Mouse (Mus musculus) heart, adult 18-20 months (tissue): Measurements from ENCODE around the gene Col4a2. TPM values are rescaled to one million over a fixed set of nuclear protein-coding genes. Genes with fewer than 3 reads are reported as not detected.
A peak's percentile ranks its signal among the peaks of the same experiment; 100 is the strongest.

Experiments
- DNase-seq, 2 experiments: peaks; one replicate each; pipeline ENCODE4 v3.0.0; 2021 to 2022; ENCODE audit warnings: mixed read lengths in 1 of 2
- total RNA-seq, 2 experiments: library from RNA; stranded (reverse); gene quantifications; 2 replicates each; pipeline ENCODE4 v1.2.3; 2021

The Col4a2 gene
- total RNA-seq, 2 experiments from 2014 or later: 127 to 140 TPM

DNA sequence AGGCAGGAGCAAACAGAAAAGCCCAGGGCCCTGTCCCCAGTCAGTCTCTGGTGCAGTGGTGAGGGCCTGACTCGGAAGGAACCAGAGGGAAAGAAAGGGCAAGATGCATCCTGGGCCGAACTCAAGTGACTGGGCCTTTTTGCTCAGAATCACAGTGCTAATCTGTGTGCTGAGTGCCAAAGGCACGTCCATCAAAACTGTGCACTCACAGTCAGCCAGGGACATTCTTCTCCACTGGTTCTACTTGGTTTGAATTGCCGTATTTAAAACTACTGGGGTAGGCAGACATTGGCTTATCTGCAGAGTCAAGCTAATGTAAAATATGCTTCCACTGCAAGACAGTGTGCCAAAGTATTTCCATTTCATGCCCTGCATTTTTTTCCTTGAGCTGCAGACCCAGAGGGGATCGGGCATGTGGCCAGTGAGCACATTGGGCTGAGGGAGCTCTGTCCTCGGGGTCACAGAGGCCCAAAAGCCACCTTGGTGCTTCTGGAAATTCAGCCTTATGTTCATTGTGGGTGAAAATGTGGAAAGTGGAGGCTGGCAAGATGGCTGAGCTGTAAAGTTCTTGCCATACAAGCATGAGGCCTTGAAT is 12.3 kb downstream of the Col4a2 start:
- DNase-seq: no peak

DNA sequence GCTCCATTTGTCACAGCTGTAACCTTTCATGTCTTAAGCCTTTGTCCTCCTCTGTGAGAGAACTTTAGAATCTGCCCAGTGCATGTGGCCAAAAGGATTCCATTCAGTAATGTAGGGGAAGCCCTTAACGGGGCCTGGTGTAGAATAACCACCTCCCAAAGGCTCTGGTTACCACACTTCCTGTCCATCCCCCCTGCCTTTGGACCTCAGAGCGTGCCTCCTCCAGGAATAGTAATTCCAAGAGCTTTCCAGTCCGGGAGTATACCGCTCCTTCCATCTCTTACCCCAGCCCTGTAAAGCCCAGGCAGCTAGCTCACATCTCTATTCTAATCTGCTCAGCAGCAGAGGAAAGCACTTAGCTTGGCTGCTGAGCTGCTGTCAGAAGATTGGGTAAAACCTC is 14.7 kb downstream of the Col4a2 start:
- peak in 1 of 2 experiments; percentile 57 for DNase-seq

DNA sequence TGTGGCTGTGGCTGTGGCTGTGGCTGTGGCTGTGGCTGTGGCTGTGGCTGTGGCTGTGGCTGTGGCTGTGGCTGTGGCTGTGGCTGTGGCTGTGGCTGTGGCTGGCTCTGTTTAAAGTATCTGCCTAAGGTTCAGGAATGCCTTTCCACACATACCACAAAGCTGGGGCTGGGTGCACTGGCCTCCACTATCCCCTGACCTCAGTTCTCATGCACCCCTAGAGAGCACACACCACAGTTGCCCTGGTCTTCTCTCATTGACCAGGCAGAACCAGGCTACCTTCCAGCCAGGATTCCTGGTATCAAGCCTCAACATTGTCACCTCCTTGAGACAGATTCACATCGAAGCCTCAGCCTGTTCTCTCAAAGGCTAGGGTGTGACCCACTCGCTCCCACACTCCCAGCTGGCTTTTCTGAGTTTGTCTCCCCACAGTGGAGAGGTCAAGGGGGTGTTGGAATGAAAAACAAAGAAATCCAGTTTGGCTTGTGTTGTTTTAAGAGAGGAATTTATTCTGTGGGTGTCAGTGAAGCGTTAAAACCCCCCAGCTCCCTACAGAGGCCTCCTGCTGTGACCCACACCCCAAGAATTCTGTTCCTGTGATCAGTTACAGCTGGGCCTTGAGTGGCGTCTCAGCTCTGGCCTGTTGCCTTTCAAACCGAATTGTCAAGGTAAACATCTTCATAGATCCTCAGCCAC is 15.3 kb downstream of the Col4a2 start:
- no peak for DNase-seq

DNA sequence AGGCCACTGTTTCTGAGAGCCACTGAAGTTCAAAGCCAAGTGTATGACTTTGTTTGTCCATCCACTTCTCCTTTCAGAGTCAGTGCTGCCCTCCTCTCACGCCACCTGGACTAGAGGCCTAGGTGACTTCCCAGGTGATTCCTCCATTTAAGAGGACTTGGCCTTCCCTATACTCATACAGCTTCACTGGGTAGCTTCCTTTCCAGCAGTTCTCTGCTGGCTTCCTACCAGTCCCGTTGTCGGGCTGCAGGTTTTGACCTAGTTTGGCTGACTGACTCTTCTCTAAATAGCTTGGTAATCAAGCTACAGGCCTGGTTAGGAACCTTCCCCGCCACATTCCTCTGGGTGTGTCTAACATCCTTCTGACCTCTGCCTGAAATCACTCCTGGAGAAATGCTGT is 19.0 kb downstream of the Col4a2 start:
- peak; percentile 71 to 85 for DNase-seq

GRCm38 (mm10) chr8:11333746-11334145 is 21.1 kb downstream of the Col4a2 start:
- DNase-seq: no peak

DNA sequence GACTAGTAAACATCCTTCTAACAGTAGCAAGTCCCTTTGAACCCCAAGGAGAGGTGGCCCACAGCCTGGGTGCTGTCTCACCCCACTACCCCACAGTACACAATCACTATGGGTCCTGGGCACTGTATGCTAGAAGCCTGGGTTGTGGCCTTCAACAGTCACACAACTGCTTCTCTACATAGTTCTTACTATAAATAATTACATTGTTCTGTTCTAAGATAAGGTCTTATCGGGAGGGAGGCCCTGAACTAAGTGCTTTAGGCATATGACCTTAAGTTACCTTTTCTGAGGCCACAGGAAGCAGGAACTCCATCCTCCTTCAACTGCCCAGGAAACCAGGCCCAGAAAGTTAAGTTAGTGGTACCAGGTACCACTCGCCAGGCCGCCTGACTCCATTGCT is 21.9 kb downstream of the Col4a2 start:
- peak in 1 of 2 experiments; percentile 32 for DNase-seq

DNA sequence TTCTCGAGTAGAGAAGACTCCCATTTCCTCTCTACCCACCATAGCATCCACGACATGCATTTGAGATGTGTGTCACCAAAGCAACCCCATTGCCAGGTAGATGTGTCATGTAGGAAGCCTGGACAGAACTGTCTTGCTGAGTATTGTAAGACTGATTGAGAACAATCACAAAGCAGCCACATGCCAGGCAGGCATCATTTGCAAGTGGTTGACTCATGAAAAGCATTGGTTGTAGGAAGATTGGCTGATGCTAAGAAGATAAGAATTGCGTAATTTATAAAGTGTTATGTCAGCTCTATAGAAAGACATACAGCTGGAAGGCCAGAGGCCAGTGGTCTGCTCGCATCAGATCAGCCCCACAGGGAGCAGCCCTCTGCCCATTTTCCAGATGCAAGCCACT is 22.6 kb downstream of the Col4a2 start:
- no peak for DNase-seq

GRCm38 (mm10) chr8:11336346-11336745 is 23.7 kb downstream of the Col4a2 start:
- DNase-seq: no peak

DNA sequence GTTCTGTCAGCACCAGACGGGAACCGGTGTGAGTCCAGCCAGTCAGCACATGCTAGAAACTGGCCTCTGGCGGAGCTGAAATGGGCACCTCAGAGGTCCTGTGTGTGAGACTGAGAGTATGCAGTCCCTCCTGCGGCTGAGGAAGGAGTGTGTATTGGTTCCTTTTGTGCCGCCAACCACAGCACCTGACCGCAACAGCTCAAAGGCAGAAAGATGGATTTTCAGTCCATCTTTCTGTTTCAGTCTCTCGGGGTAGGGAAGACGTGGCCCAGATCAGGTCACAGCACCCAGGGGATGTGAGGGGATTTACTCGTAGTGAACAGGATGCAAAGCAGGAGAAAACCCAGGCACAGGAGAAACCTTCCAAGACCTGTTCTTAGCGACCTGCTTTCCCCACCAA is 25.0 kb downstream of the Col4a2 start:
- no peak for DNase-seq

GRCm38 (mm10) chr8:11338507-11338906 is 25.9 kb downstream of the Col4a2 start:
- DNase-seq: peak in 1 of 2 experiments; percentile 51

GRCm38 (mm10) chr8:11340310-11341110 is 27.9 kb downstream of the Col4a2 start:
- peak; percentile 67 to 86 for DNase-seq

DNA sequence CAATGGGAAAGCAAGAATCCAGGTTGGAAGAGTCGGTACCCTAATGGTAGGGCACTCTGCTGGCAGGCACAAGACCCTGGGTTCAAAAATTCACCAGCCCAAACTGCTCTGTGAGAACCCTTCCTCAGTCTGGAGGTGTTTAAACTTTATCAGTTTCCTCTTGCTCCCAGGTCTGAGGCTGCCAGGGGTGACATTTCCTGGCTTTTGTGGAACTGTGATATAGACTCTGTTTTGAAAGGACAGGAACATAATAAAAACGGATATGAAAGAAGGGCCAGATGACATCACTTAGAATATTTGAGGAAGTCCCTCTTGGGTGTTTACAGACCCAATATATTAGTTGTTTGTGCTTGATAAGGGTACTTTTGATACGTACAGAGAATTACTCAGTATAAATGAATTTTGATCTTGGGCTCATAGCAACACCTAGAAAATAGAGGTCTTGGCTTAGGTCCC is 28.5 kb downstream of the Col4a2 start:
- DNase-seq: peak in 1 of 2 experiments; percentile 37

DNA sequence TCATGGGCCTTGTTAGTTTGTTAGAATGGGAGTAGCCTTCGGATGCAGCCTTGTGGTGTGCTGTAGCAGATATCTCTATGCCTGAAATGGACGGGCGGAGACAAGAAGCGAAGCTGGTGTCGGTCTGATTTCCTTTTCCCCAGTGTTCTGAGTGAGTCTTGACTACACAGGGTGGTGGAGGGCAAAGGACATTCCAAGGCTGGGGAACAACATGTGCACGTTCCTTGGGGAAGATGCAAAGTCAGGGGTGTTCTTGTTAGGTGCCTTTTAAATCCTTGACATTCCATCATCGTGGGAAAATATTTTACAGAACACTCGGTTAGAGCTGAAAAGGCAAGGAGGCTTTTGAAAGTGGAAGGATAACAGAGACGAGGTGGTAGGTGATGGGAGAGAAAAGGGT is 31.9 kb downstream of the Col4a2 start:
- DNase-seq: no peak

DNA sequence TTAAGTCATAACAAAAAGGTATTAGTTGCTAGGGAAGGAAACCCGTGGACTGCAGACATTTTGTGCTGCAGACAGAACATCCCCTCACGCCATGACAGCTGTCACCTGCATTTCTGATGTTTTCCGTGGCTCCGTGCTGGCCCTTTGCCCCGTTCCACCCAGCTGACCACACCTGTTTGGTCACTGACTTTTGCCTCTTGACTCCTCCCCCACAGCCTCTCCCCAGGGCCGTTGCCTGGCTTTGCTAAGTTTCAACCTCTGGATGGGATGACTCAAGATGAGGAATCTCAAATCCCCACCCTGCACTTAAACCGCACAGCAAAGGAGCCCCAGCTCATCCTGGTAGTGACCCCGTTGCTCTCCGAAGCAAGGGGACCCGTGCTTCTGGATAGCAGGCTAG is 33.6 kb downstream of the Col4a2 start:
- DNase-seq: peak in 1 of 2 experiments; percentile 26

DNA sequence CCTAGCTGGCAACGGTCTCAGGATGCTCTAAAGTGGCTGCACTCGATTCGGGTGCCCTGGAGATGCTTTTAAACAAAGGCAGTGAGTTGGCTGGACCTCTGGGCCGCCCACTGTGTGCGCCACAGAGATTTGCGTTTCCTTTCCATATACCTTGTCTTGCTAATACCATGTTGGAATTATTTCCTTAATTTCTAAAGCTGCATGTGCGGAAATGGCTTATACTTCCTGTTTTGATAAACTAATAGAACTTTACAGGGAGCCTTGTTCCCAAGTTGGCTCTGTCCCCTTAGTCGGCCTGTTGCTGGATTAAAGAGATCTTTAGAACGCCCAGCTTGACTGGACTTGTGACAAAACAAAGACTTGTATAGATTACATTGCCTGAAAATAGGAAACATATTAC is 35.1 kb downstream of the Col4a2 start:
- peak in 1 of 2 experiments; percentile 47 for DNase-seq

DNA sequence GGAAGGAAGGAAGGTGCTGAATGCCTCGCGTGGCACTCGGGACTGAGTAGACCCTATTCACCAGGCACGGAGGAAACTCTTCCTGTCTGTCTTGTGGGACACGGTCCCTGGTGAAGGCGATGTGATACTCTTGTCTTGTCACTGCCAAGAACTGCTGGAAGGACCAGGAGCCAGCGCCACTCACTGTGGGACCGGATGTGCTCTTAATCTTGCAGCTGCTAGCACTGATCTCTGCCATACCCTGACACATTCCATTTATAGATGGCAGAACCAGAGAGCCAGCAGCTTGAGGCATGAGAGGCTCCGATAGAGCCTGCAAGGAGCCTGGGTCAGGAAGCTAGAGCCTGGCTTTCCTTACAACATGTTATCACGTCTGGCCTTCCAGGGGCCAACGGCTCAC is 36.0 kb downstream of the Col4a2 start:
- DNase-seq: peak; percentile 55 to 76

- peak in 1 of 2 experiments; percentile 34 for DNase-seq
Measured at GRCm38 (mm10) chr8:11351355-11351754, 38.8 kb downstream of the Col4a2 start.

DNA sequence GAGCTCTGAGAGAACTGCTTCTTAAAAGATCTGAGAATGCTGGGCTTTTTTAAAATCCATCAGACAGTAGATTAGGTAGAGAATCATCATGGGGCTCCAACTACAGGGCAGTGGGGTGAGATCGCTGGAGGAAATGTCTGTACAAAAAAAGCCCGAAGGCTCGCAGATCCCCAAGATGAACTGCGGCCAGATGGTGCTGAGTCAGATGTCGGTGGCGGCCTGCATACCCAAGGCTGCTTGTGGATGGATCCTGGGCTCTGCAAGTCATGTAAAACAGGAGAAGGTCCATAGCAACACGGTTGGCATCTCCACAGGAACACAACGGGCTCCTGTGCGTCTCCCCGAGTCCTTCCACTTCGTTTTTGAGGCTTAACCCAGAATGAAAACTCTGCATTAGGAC is 39.9 kb downstream of the Col4a2 start:
- no peak for DNase-seq

GRCm38 (mm10) chr8:11354800-11355451 is 42.3 kb downstream of the Col4a2 start:
- no peak for DNase-seq

DNA sequence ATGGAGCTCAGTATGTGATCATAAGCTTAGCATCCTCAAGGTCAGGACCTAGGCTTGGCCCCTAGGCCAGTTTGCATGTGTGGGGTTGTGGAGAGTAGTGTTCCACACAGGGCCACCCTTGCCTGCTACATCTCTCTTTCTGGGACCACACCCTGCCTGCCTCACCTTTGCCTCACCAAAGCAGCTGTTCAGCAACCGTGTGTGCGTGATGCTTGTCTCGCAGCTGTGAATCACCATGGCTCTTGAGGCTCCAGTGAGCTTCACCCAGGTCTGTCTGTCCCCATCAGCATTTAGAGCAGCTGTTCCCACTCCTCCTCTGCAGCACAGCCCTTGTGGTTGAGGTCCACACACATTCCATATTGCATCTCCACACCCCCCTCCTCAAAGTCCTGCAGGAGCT is 43.3 kb downstream of the Col4a2 start:
- no peak for DNase-seq

GRCm38 (mm10) chr8:11356776-11357175 is 44.2 kb downstream of the Col4a2 start:
- no peak for DNase-seq

DNA sequence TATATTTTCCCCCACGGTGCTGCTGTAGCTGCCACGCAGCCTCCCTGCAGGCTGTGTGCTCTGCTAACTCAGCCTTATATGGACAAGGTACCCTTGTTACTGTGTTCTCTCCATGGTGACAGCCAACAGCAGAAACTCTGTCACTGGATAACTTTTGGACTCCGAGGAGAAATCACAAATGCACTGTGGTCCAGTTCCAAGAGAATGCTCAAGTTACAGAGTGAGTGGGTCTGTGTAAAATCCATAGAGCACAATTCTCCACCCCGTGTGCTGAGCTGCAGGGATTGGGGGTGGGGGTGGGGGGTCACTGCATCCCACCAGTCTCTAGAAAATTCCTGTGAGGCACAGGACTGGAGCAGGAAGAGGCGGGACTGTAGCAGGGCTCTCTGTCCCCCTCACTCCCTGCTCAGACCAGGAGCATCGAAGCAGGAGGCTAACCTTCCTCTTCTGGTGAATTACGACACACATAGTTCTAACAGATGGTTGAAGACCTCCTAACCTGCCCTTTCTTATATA is 45.4 kb downstream of the Col4a2 start:
- no peak for DNase-seq
